Mouse (Mus musculus) subcutaneous adipose tissue, adult 2 months (tissue): ENCODE measurements around the gene Gdpd3. TPM values are rescaled to one million over a fixed set of nuclear protein-coding genes. Genes with fewer than 3 reads are reported as not detected.

Experiments
- polyA plus RNA-seq: library from polyadenylated mRNA; depleted of rRNA; stranded (reverse); fragments of >200 nt; gene quantifications from 2 replicates; pipeline ENCODE4 v1.2.3, GENCODE M21; 2012; ENCODE audit warnings: low replicate concordance; rRNA removed

The Gdpd3 gene
- polyA plus RNA-seq = 87.6 and 213 TPM in 2 replicates

DNA sequence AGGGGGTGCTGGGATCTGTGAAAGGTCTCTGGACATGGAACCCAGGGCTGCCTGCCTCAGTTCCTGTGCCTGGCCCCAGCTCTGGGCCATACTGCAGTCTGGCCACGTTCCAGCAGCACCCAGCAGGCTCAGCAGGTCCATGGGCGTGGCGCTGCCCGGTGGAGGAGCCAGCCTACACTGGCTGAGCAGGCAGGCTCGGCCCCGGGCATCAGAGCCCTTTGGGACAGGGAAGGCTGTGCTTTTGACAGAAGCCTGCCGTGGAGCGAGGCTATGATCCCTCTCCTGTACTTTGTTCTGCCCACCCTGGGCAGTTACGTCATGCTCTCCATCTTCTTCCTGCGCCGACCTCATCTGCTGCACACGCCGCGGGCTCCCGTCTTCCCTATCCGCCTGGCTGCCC is at the start of gene Gdpd3:
Gene Gdpd3, plus strand, starts transcription at position 134 of the 400 bp plus-strand sequence.

DNA sequence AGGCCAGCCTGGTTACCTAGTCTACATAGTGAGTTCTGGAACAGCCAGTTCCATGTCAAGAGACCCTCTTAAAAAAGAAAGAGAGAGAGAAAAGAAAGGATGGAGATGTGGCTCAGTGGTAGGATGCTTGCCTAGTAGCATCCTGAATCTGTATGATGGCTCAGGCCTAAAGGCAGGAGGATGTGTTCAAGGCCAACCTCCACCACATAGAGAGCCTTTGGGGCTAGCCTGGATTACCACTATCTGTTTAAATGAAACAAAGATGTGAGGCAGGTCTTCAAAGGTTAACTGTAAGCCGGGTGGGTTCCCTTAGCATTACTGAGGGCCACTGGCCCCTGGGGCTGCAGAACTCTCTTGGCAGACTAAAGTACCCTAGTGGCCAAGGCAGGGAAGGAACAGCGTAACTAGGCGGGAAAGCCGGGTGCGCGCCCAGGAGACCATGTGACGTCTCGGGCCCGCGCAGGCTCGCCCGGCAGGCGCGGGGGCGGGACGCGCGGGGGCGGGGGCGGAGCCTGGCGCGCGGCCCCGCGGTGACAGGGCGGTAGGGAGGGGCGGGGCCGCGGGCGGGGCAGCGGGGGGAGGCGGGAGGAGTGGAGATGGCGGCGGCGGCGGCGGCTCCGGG is 7.0 kb upstream of the Gdpd3 start, which contains the start of gene Mapk3:
Gene Mapk3, plus strand, starts transcription at position 552 of the 622 bp plus-strand sequence.

DNA sequence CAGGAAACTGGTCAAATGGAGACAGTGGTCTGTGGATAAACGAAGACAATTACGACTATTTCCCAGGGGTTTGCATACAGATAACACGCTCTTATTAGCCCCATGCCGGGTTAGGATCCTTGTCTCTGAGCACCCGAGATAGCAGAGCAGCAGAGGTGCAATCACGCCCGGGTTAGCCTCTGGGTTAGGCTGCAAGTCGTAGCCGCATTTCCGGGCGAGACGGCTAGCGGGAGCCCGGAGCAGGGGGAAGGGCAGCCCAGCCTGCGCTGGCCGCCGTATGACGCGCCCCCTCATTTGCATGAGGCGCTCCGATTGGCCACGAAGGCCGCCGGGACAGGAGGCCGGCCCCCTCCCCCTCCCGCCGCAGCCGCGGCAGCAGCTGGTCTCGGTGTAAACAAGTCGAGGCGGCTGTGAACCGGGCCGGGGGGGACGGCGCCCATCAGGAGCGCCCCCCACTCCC is 10.5 kb downstream of the Gdpd3 start, which contains the start of gene Ypel3:
Gene Ypel3, plus strand, starts transcription at position 358 of the 460 bp plus-strand sequence.

DNA sequence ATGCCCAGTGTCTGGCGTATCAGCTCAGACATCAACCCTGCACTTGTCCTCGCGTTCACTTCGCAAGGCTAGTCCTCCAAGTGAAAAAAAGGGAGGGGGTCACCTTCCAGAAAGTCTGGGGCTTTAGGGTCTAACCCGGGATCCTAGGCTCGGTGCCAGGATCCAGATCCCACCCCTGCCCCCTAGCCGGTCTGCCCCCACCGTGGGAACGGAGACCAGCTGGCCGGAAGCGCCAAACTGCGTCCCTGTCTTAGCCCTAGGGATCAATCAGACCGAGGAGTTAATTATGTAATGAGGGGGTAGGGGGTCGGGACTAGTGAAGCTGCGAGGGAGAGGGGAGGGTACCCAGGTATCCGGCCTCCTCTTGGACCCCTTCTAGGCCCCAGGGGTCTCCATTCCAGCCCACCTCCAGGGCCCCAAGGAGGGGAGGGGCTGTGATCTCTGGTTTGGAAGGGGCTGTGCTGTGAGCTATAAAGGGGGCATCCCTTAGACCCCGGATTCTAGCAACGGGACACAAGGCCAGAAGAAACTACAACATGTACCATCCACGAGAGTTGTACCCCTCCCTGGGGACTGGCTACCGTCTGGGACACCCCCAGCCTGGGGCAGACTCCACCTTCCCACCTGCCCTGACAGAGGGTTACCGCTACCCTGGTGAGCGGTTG is 15.0 kb downstream of the Gdpd3 start, which contains the start of gene Tbx6:
Gene Tbx6, plus strand, starts transcription at position 513 of the 665 bp plus-strand sequence.

DNA sequence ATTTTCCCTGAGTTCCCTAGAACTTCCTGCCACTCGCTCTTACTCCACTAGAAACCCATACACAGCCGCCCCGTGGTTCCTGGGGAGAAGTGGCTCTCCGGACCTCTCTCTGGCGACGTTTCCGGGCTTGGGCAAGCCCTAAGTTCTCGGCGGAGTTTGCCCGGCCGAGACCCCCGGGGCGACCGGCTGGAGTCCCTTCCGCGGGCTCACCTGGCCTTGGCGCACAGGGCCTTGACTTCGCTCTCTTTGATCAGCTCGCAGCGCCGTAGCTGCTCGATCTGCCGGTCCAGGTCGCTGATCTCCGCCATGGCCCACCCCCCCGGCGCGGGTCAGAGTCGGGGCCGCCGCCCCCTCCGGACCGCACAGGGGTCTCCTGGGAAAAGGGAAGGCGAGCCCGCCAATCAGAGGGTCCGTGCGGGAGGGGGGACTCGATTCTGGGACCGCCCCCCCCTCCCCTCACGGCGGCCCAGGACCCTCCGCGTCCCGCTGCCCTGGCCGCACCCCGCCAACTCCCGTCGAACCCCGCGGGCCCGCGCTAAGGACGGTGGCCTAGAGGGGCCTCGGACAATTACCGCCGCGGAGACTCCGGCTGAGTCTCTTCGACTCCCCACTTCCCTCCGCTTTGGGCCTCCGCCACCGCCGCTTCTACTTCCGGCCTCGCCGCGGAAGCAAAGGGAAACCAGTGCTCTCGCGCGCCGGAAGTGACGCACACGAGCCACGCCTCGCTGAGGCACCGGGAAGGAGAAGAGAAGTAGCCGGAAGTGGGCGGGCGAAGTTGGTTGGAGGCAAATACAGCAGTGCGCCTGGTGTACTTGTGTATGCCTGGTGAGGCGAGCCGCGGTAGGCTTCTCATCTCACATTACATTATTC is 26.0 kb downstream of the Gdpd3 start, which contains the start of gene Ppp4c:
Gene Ppp4c, minus strand, starts transcription at position 646 of the 870 bp plus-strand sequence.

DNA sequence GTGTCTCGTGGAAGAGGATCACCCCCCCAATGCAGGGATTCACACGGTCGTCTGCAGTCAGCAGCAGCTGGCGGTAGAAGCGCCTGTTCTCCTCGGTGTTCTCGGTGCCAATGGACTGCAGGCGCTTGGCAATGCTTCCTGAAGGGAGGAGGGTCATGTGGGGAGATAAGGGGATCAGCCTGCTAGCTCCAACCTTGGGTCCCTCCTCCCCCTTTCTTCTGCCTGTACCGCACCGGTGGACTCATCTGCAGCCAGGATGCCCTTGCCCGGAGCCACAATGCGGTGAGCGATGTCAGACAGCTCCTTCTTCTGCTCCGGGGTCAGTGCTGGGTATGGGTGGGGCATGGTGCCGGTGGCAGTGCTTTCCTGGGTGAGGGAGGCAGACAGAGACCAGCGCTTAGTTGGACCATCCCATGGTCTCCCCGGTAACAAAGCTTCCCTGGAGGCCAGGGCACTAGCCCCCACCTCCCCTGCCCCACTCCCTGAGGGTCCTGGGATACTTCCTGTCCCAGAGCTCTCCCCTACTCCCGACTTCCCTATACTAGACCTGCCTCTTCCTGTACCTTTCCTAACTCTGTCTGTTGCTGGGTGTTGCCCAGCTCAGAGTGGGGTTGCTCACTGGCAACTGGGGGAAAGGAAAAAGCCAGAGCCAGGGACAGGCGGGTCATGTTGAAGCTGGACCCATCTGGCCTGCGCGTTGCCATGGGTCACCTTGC is 31.4 kb downstream of the Gdpd3 start, which contains the start of gene Fam57b:
Gene Fam57b, plus strand, starts transcription at position 258 of the 716 bp plus-strand sequence.

Other genes with a start within 250 kb of the Gdpd3 start
- 113 and 137 TPM in 2 replicates for gene Eif3c, start 199.9 kb upstream of the Gdpd3 start, polyA plus RNA-seq
- 15.7 and 20.1 TPM in 2 replicates for gene Apobr, start 181.4 kb upstream of the Gdpd3 start, polyA plus RNA-seq
- 62.6 and 86.0 TPM in 2 replicates for gene Cln3, start 180.5 kb upstream of the Gdpd3 start, polyA plus RNA-seq
- 0.27 and 0.28 TPM in 2 replicates for gene Il27, start 171.4 kb upstream of the Gdpd3 start, polyA plus RNA-seq
- gene Nupr1, start 135.5 kb upstream of the Gdpd3 start, polyA plus RNA-seq = 50.9 and 128 TPM in 2 replicates
- 42.4 and 47.9 TPM in 2 replicates for gene Sgf29, start 117.0 kb upstream of the Gdpd3 start, polyA plus RNA-seq
- 134 and 428 TPM in 2 replicates for gene Sult1a1, start 89.9 kb upstream of the Gdpd3 start, polyA plus RNA-seq
- 46.0 and 59.1 TPM in 2 replicates for gene Bola2, start 70.9 kb upstream of the Gdpd3 start, polyA plus RNA-seq
- 25.3 and 25.7 TPM in 2 replicates for gene Slx1b, start 70.5 kb upstream of the Gdpd3 start, polyA plus RNA-seq
- 53.1 and 109 TPM in 2 replicates for gene Coro1a, start 58.5 kb upstream of the Gdpd3 start, polyA plus RNA-seq
- 300 and 302 TPM in 2 replicates for gene Mapk3, start 6.7 kb upstream of the Gdpd3 start, polyA plus RNA-seq
- gene Ypel3, start 10.6 kb downstream of the Gdpd3 start, polyA plus RNA-seq = 325 and 329 TPM in 2 replicates
- 3.3 and 4.2 TPM in 2 replicates for gene Tbx6, start 15.1 kb downstream of the Gdpd3 start, polyA plus RNA-seq
- gene Ppp4c, start 26.2 kb downstream of the Gdpd3 start, polyA plus RNA-seq = 140 and 221 TPM in 2 replicates
- gene Fam57b, start 31.3 kb downstream of the Gdpd3 start, polyA plus RNA-seq = 18.0 and 75.6 TPM in 2 replicates
- not detected in 2 replicates for gene 4930451I11Rik, start 65.3 kb downstream of the Gdpd3 start, polyA plus RNA-seq
- not detected in 2 replicates for gene Doc2a, start 81.1 kb downstream of the Gdpd3 start, polyA plus RNA-seq
- gene Hirip3, start 95.6 kb downstream of the Gdpd3 start, polyA plus RNA-seq = 3.5 and 11.6 TPM in 2 replicates
- gene Ino80e, start 96.0 kb downstream of the Gdpd3 start, polyA plus RNA-seq = 47.8 and 60.5 TPM in 2 replicates
- 94.6 and 122 TPM in 2 replicates for gene Taok2, start 118.4 kb downstream of the Gdpd3 start, polyA plus RNA-seq
- 89.0 and 89.8 TPM in 2 replicates for gene Tmem219, start 156.6 kb downstream of the Gdpd3 start, polyA plus RNA-seq
- gene Kctd13, start 162.5 kb downstream of the Gdpd3 start, polyA plus RNA-seq = 19.6 and 22.4 TPM in 2 replicates
- gene Asphd1, start 183.2 kb downstream of the Gdpd3 start, polyA plus RNA-seq = 0.23 and 0.63 TPM in 2 replicates
- 2.4 and 4.4 TPM in 2 replicates for gene Sez6l2, start 184.2 kb downstream of the Gdpd3 start, polyA plus RNA-seq
- 205 and 302 TPM in 2 replicates for gene Cdipt, start 209.6 kb downstream of the Gdpd3 start, polyA plus RNA-seq
- gene Cdiptos, start 209.8 kb downstream of the Gdpd3 start, polyA plus RNA-seq = 2.7 and 3.1 TPM in 2 replicates
- 93.7 and 103 TPM in 2 replicates for gene Mvp, start 248.3 kb downstream of the Gdpd3 start, polyA plus RNA-seq